Mouse (Mus musculus) embryonic fibroblast, embryonic 13.5 days (primary cell): ENCODE data around the gene Fra10ac1. TPM values are rescaled to one million over a fixed set of nuclear protein-coding genes. Genes with fewer than 3 reads are reported as not detected.
A peak's percentile ranks its signal among the peaks of the same experiment; 100 is the strongest.

ENCODE experiments used
- H3K27ac ChIP-seq: 2 replicates; pipeline ENCODE4 v1.5.1; 2012; ENCODE audit warnings: low read length, control low read depth, inconsistent platforms; ENCODE audit not compliant: insufficient read depth
- H3K4me1 ChIP-seq: 2 replicates; pipeline ENCODE4 v1.6.1; 2011; ENCODE audit warnings: low read length; ENCODE audit not compliant: control insufficient read depth, insufficient read depth
- H3K4me3 ChIP-seq: 2 replicates; pipeline ENCODE4 v1.5.1; 2011; ENCODE audit warnings: mild to moderate bottlenecking, control low read depth, low read length; ENCODE audit not compliant: insufficient read depth
- CTCF ChIP-seq: IDR thresholded peaks from 2 replicates; pipeline ENCODE4 v1.5.1; 2011; ENCODE audit warnings: mild to moderate bottlenecking, control low read depth, low read length, moderate library complexity, borderline replicate concordance; ENCODE audit not compliant: insufficient read depth
- POLR2A ChIP-seq: IDR thresholded peaks from 2 replicates; pipeline ENCODE4 v1.6.1; 2011; ENCODE audit warnings: low read depth, mild to moderate bottlenecking, control low read depth, low read length, moderate library complexity
- polyA plus RNA-seq: library from polyadenylated mRNA; stranded (reverse); fragments of >200 nt; gene quantifications from 2 replicates; pipeline ENCODE4 v1.2.4, GENCODE M21; 2011; ENCODE audit warnings: low read depth; ENCODE audit not compliant: missing spikeins, insufficient read length

Fra10ac1 gene
- polyA plus RNA-seq, 1 experiment = 21.2 TPM

DNA sequence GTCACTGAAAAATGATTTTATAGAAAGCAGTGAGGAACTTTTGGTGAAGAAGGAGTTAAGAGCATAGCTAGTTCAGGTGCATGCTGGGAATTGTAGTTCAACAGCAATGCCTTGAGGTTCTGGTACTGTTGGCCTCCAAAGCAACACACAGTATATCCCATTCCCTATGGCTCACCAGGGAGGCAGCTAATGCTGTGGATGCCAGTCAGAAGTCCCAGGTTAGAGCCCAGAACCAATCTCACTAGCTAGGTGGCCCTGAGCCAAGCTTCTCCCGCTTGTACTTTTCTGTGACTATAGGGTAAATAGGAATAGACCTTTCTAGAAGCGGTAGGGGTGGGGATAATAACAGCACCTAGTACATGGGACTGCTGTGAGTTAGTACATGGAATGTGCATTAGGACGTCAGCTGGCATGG is 34.7 kb upstream of the Fra10ac1 start:
- Histone ChIP-seq H3K4me1 (no peaks in the 10 kb centered on the region), H3K27ac (no peak overlapping the region), H3K4me3 (no peak overlapping the region)
- TF ChIP-seq POLR2A = no peak
- TF ChIP-seq CTCF = no peak

DNA sequence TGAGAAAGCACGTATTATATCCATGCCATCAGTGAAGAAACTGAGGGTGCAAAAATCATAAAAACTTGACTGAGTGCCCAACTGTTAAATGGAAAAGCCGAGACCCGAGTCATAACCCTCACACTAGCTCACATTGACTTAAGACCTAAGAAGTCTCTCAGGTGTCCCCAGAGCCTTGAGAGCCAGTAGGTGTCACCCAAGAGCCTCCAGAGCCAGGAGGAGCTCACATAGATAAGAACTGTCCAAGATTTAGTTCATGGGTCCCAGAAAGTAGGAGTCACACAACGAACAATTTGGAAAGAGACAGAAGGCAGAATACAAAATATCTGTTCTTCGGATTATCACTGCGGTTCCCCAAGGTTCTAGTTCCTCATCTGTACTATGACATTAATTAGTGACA is 29.8 kb upstream of the Fra10ac1 start:
- Histone ChIP-seq H3K4me3 (no peak overlapping the region), H3K4me1 (no peaks in the 10 kb centered on the region), H3K27ac (no peak overlapping the region)
- peak; percentile 19; the same call in 1 of the 2 replicates for TF ChIP-seq CTCF
- no peak for TF ChIP-seq POLR2A

DNA sequence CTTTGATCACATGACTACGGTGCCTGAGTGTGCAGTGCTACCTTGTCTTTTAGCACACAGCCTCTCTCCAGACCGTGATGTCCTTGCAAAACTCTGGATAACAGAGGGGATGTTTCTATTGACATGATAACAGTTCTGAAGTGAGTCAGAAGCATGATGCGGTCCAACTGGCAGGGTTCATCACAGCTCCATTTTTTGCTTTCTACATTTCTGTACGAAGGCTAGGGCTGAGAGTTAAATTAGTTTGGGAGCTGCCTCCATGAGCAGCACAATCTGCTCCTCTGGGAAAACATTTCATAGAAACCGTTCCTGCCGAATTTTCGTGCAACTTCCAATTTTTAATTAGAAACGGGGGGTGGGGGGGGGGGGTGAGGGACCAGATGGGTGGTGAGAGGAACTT is 25.7 kb upstream of the Fra10ac1 start:
- no peak overlapping the region for H3K4me3 ChIP-seq
- no peak overlapping the region for H3K27ac ChIP-seq
- TF ChIP-seq POLR2A (no peak), CTCF (no peak)
- no peaks in the 10 kb centered on the region for H3K4me1 ChIP-seq

DNA sequence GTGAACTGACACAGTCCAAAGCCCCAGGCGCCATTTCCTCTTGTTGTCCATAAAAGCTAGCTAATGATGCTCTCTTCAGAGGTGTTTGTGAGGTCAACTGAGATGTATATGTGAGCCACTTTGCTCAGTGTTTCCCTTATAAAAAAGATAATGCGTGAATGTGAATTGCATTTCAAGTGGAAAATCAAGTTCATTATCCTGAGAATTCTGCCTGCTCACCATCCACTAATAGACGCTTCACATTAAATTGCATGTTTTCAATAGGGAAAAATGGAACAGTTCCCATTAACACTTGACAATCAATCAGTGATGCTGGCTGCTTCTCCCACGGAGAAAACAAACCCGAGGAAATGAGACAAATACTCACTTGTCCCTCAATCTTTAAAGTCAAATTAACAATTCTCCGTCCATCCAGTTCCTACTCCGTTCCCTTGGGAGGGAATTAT is 22.2 kb upstream of the Fra10ac1 start:
- Histone ChIP-seq H3K4me1 (no peaks in the 10 kb centered on the region), H3K4me3 (no peak overlapping the region), H3K27ac (no peak overlapping the region)
- TF ChIP-seq CTCF (no peak), POLR2A (no peak)

DNA sequence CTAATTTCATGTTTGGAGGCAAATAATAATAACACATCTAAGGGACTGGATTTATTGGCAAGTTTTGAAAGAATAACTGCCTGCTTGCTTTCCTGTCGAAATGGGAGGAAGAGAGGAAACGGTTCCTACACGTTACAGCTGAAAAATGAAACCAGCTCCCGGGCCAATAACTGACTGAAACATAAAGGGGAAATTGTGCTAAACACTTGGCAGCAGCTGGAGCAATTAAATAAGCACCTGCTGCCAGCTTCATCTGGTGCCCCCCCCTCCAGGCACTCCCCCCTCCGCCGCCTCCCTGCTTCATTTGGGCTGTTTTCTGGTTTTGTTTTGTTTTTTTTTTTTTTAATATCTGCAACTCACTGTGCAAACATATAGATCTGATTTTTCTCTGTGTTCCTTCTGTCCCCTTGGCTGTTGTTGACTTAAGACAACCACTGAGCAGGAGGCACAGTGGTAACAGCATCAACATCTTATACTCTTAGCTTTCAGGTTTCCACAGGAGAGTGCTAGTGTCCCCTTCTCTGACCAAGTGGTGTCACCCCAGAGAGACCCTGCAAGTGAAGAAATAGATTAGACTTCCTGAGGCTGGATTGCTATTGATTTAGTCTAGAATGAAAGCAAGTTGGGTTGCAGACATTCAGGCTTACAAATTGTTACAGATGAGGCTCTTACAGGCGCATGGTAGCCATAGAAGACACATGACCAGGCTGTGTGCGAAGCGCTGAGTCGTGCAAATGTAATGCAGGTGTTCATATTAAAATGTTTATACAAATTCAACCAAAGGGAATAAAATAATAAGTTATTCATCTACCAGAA is 21.6 kb upstream of the Fra10ac1 start:
- Histone ChIP-seq H3K4me1 (no peaks in the 10 kb centered on the region), H3K4me3 (no peak overlapping the region), H3K27ac (no peak overlapping the region)
- TF ChIP-seq POLR2A = no peak
- no peak for TF ChIP-seq CTCF

DNA sequence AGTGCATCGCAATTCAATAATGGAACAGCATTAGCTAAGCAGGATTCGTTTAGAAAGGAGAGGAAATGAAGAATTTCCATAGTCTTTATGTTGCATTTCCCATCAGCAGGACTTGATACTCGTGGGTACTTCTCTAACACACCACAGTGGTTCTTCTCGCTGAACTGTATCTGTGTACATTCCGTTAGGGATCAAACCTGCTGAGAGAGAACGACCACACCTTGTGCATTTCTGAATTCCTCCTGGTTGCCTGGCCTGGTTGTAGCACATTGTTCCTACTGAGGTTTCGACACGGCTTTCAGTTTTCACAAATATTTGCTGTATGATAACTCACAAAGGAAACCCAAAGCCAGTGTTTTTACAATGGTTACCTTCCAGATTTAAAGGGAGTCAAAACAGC is 20.8 kb upstream of the Fra10ac1 start:
- H3K4me1 ChIP-seq = no peaks in the 10 kb centered on the region
- H3K4me3 ChIP-seq = no peak overlapping the region
- H3K27ac ChIP-seq = no peak overlapping the region
- no peak for TF ChIP-seq POLR2A
- TF ChIP-seq CTCF = no peak

DNA sequence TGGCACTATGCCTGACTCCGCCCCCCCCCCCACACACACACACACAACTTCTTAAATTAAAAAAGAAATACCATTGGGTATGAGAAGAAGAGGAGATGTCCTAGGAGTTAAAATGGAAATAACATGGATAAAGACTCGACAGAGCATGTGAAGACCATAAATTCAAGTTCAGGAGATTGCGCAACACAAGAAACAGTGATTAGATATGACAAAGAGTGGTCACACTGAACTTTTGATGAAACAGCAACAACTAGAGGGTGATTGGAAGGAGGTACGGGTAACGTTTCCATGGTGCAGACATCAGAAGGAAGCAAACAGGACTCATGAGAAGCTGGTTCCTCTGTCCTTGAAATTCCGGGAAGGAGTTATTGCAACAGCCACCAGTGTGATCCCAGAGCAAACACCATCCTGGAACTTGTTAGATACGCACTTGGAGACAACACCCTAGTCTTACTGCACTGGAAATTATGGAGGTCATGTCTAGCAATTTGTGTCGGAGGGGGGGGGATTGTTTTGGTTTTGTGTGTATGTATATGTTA is 18.4 kb upstream of the Fra10ac1 start:
- no peak overlapping the region for H3K4me3 ChIP-seq
- TF ChIP-seq POLR2A (no peak), CTCF (no peak)

DNA sequence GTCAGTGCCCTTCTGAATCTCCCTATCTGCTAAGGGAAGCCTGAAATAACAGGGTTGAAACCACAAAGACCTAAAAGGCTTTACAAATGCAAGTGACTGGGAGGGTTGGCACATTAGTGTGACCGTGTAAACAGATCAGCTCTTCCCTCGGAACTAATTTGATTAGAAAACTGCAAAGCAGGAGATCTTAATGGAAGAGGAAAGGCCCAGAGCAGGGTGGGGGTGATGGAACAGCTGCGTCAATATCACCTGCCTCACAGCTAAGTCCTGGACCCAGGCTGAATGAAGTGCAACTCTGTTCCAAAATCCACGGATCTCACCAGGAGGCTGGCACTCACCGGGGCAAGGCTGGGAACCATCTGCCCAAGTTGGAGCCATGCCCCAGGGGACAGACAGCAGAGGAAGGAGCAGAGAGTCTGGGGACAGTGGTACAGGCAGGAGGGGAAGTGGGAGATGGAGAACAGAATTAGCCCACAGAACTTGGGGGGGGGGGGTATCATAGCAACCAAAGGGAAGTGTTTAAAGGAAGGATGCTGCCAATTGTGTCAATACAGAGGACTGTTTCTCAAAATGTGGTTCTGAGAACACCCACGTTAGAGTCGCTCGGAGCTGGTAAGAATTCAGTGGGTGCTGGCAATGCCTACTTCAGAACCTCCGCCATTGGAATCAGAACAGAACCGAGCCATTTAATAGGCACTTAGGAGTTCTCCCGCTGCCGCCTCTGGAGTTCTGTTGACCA is 14.4 kb upstream of the Fra10ac1 start:
- H3K4me3 ChIP-seq = no peak overlapping the region
- H3K4me1 ChIP-seq = no peaks in the 10 kb centered on the region
- no peak for TF ChIP-seq POLR2A
- no peak for TF ChIP-seq CTCF
- no peak overlapping the region for H3K27ac ChIP-seq

More for the DNA sequence above, 18.4 kb upstream of the Fra10ac1 start:
- no peaks in the 10 kb centered on the region for H3K4me1 ChIP-seq
- no peak overlapping the region for H3K27ac ChIP-seq

DNA sequence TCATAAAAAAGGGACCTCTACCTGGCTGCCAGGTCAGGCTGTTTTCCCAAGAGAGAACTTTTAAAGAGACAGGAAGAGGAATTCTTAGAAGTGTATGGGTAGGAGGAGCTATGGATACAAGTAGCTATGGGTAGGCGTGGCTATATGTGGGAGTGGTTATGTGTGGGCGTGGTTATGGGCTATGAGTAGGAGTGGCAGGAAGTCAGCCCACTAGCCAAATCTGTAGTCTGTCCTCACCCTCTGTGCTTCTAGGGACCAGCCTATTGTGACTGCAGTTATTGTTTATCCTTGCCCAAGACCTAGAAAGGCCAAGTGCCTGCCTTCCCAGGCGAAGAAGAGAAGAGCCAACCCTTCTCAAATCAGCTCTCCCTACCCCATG is 13.9 kb upstream of the Fra10ac1 start:
- H3K27ac ChIP-seq = no peak overlapping the region
- no peak overlapping the region for H3K4me3 ChIP-seq
- no peaks in the 10 kb centered on the region for H3K4me1 ChIP-seq
- TF ChIP-seq POLR2A (no peak), CTCF (no peak)

DNA sequence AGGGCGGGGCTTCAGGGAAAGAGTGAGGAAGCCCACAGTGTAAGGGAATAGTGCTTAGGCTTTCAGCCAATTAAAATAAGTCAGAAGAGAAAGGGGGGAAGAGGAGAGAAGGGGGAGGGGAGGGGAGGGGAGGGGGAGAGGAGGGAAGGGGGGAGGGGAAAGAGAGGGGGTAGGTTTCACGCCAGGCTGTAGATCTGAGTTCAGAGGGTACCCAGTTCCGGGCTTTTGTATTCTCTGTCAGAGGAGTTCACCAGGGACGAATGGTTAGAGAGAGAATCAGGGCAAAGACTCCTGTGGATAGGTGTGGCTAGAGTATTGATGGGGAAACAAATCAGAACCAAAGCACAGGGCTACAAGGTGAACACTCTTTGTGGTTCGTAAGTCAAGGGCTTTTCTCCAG is 12.6 kb upstream of the Fra10ac1 start:
- no peak overlapping the region for H3K27ac ChIP-seq
- H3K4me1 ChIP-seq = no peaks in the 10 kb centered on the region
- TF ChIP-seq CTCF = no peak
- TF ChIP-seq POLR2A = no peak
- H3K4me3 ChIP-seq = no peak overlapping the region
